In the genomic region with DNA sequence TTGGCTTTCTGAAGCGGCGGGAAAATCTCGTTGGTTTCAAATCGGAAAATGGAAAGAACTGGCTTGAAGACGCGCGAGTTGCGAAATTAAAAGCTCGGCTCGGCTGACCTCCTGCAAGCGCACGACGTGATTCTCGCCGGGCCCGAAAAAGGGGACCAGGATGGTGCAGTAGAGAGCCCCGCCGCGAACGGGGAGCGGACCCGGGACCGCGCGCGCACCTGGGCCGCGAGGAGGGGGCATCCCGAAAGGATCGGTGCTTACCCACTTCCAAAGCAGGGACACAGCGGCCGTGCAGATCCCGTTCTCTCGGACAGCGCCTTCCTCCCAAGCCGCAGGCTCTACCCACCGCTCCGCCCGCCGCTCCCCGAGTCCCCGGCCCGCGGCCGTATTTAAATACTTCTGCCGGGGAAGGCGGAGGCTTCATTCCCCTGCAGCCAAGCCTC, we compare ENCODE assay signal across 9 mouse cellular contexts. TPM values are rescaled to one million over a fixed set of nuclear protein-coding genes. Genes with fewer than 3 reads are reported as not detected.
A peak's percentile ranks its signal among the peaks of the same experiment; 100 is the strongest.
DNase-seq lines count a peak whose midpoint lies in the region; ATAC-seq and TF ChIP-seq lines count a peak whose summit lies in the region.
"Had no signal": no experiment of that assay in that cellular context is flagged by ENCODE, and none has a peak within 500 bp of the region (broad histone marks: within the 10 kb centered on the region; RNA-seq: fewer than 3 reads in every experiment).

No protein-coding gene starts in this region.

- no peaks in the 10 kb centered on the region for H3K36me3 ChIP-seq in spleen, adult 2 months (ENCODE audit: control insufficient read depth, insufficient read depth, low read length)
- peaks cover 2% of the 10 kb centered on the region; the same call in 1 of the 2 replicates for H3K36me3 ChIP-seq in limb, embryonic 10.5 days
- no peaks in the 10 kb centered on the region for H3K36me3 ChIP-seq in neural tube, embryonic 15.5 days

- peak overlapping the region; percentile 24 for H3K27ac ChIP-seq in cerebellum, adult 2 months (ENCODE audit: insufficient read depth, low read length)
- peak overlapping the region; percentile 8; the same call in 1 of the 2 replicates for H3K27ac ChIP-seq in spleen, adult 2 months (ENCODE audit: insufficient read depth, low read length)
- peak overlapping the region; percentile 90 for H3K27ac ChIP-seq in limb, embryonic 10.5 days
- H3K27ac ChIP-seq in neural tube, embryonic 15.5 days (replicated peaks) = peak overlapping the region; percentile 90

- under 1% methylated on average over 44 of the region's 47 CpGs for WGBS in cerebellum, adult 2 months
- WGBS in spleen, adult 2 months = under 1% methylated on average over 47 of the region's 47 CpGs
- WGBS in limb, embryonic 10.5 days = under 1% methylated on average over 47 of the region's 47 CpGs
- under 1% methylated on average over 41 of the region's 47 CpGs for WGBS in neural tube, embryonic 15.5 days

- H3K9me3 ChIP-seq in limb, embryonic 10.5 days (replicated peaks) = no peaks in the 10 kb centered on the region
- H3K9me3 ChIP-seq in neural tube, embryonic 15.5 days (replicated peaks) = no peaks in the 10 kb centered on the region

- H3K27me3 ChIP-seq in cerebellum, adult 2 months (ENCODE audit: control insufficient read depth, insufficient read depth, low read length) = no peaks in the 10 kb centered on the region
- no peaks in the 10 kb centered on the region for H3K27me3 ChIP-seq in spleen, adult 2 months (ENCODE audit: control insufficient read depth, insufficient read depth, low read length)
- H3K27me3 ChIP-seq in limb, embryonic 10.5 days (ENCODE audit: low read depth, poor library complexity, severe bottlenecking) = no peaks in the 10 kb centered on the region
- no peaks in the 10 kb centered on the region for H3K27me3 ChIP-seq in neural tube, embryonic 15.5 days (replicated peaks)

- peak overlapping the region; percentile 99 for H3K4me3 ChIP-seq in cerebellum, adult 2 months (replicated peaks; ENCODE audit: insufficient read depth, low read depth, low read length)
- H3K4me3 ChIP-seq in spleen, adult 2 months (ENCODE audit: extremely low read depth, insufficient read depth, insufficient read length) = peak overlapping the region; percentile 99
- H3K4me3 ChIP-seq in limb, embryonic 10.5 days = peak overlapping the region; percentile 90
- peak overlapping the region; percentile 69 for H3K4me3 ChIP-seq in neural tube, embryonic 15.5 days (replicated peaks)

- peak overlapping the region; percentile 89 for H3K9ac ChIP-seq in neural tube, embryonic 15.5 days (replicated peaks)

- no peak for DNase-seq in cerebellum, adult 2 months
- DNase-seq in cerebellum, adult 11 months = no peak
- DNase-seq in spleen, adult 2 months (ENCODE audit: low read depth in 1 of 2, low spot score in 2 of 2) = no peak
- no peak for DNase-seq in spleen, postnatal 14 days (ENCODE audit: low spot score in 2 of 2)
- no peak for DNase-seq in limb, embryonic 10.5 days (ENCODE audit: low spot score)
- DNase-seq in adrenal gland, adult 18-20 months (ENCODE audit: low spot score in 2 of 2) = no peak
- no peak for DNase-seq in ovary, adult 18-20 months (ENCODE audit: low spot score)

- no peak for TF ChIP-seq POLR2A in cerebellum, adult 2 months (IDR thresholded peaks at IDR 0.05; ENCODE audit: borderline replicate concordance, insufficient read depth, low read length)
- TF ChIP-seq POLR2A in spleen, adult 2 months (IDR thresholded peaks at IDR 0.05; ENCODE audit: low read depth, low read length) = no peak

- H3K4me2 ChIP-seq in neural tube, embryonic 15.5 days = peak overlapping the region; percentile 86

- no peak for TF ChIP-seq CTCF in cerebellum, adult 2 months (IDR thresholded peaks at IDR 0.05; ENCODE audit: borderline replicate concordance, insufficient read depth, low read depth, low read length)
- no peak for TF ChIP-seq CTCF in spleen, adult 2 months (IDR thresholded peaks at IDR 0.05; ENCODE audit: extremely low read depth, insufficient read depth, insufficient read length, insufficient replicate concordance)

- peaks cover 3% of the 10 kb centered on the region; the same call in 1 of the 2 replicates for H3K4me1 ChIP-seq in cerebellum, adult 2 months (ENCODE audit: control insufficient read depth, insufficient read depth, low read length)
- peaks cover 2% of the 10 kb centered on the region; the same call in 1 of the 2 replicates for H3K4me1 ChIP-seq in spleen, adult 2 months (ENCODE audit: control insufficient read depth, insufficient read depth, insufficient read length)
- peaks cover 25% of the 10 kb centered on the region for H3K4me1 ChIP-seq in limb, embryonic 10.5 days
- H3K4me1 ChIP-seq in neural tube, embryonic 15.5 days = peaks cover 36% of the 10 kb centered on the region

- peak; percentile 69 for ATAC-seq in neural tube, embryonic 15.5 days (ENCODE audit: low FRiP score)

RNA-seq across cellular contexts. Expression of a gene that starts 0.4 kb away (rescaled TPM):
- 26.1 and 27.3 TPM in 2 replicates for polyA plus RNA-seq in cerebellum, adult 2 months (2012; rRNA removed)
- 3.8 and 4.5 TPM in 2 replicates for polyA plus RNA-seq in spleen, adult 2 months (2012; rRNA removed)
- 75.3 and 87.4 TPM in 2 replicates for polyA plus RNA-seq in limb, embryonic 10.5 days (2016; fragmentation: Nextera tagmentation; extraction: Ambion mirVana)
- 44.1 and 63.4 TPM in 2 replicates for polyA plus RNA-seq in neural tube, embryonic 15.5 days (2015; fragmentation: Nextera tagmentation; extraction: Ambion mirVana)
- 100 to 1,000 TPM in 1 of 2 experiments, 10 to 100 TPM in 1; 64.0 to 114 TPM for total RNA-seq in adrenal gland, adult 18-20 months (2021)

RNA-seq across cellular contexts. Expression of a gene that starts 44.1 kb away (rescaled TPM):
- 46.3 and 47.0 TPM in 2 replicates for polyA plus RNA-seq in cerebellum, adult 2 months (2012; rRNA removed)
- polyA plus RNA-seq in spleen, adult 2 months (2012; rRNA removed) = 6.2 and 6.4 TPM in 2 replicates
- 71.3 and 75.6 TPM in 2 replicates for polyA plus RNA-seq in limb, embryonic 10.5 days (2016; fragmentation: Nextera tagmentation; extraction: Ambion mirVana)
- 61.1 and 63.4 TPM in 2 replicates for polyA plus RNA-seq in neural tube, embryonic 15.5 days (2015; fragmentation: Nextera tagmentation; extraction: Ambion mirVana)
- total RNA-seq in adrenal gland, adult 18-20 months (2021) = 10 to 100 TPM; 54.5 to 67.6 TPM

RNA-seq across cellular contexts. Expression of a gene that starts 44.1 kb away (rescaled TPM):
- 431 and 479 TPM in 2 replicates for polyA plus RNA-seq in cerebellum, adult 2 months (2012; rRNA removed)
- polyA plus RNA-seq in spleen, adult 2 months (2012; rRNA removed) = 173 and 190 TPM in 2 replicates
- 991 and 1,125 TPM in 2 replicates for polyA plus RNA-seq in limb, embryonic 10.5 days (2016; fragmentation: Nextera tagmentation; extraction: Ambion mirVana)
- polyA plus RNA-seq in neural tube, embryonic 15.5 days (2015; fragmentation: Nextera tagmentation; extraction: Ambion mirVana) = 545 and 687 TPM in 2 replicates
- total RNA-seq in adrenal gland, adult 18-20 months (2021) = 1,000 to 10,000 TPM; 1,034 to 1,559 TPM

RNA-seq across cellular contexts. Expression of a gene that starts 57.2 kb away (rescaled TPM):
- polyA plus RNA-seq in cerebellum, adult 2 months (2012; rRNA removed) = 0.86 TPM in 1 of 2 replicates, not detected in the other
- not detected in 2 replicates for polyA plus RNA-seq in spleen, adult 2 months (2012; rRNA removed)
- polyA plus RNA-seq in limb, embryonic 10.5 days (2016; fragmentation: Nextera tagmentation; extraction: Ambion mirVana) = not detected in 2 replicates
- 1.1 TPM in 1 of 2 replicates, not detected in the other for polyA plus RNA-seq in neural tube, embryonic 15.5 days (2015; fragmentation: Nextera tagmentation; extraction: Ambion mirVana)
- 1 to 10 TPM in 1 of 2 experiments, not detected in 1; 1.2 TPM for total RNA-seq in adrenal gland, adult 18-20 months (2021)
- total RNA-seq: layer of hippocampus, postnatal 14 days had no signal

Comparison
In these comparisons a context has a peak if more than half of its experiments do, and no peak if none do; other contexts are left out.
1. H3K27ac ChIP-seq: peak in every context shown above with its lines; median percentile 90 in limb, embryonic 10.5 days; 90 in neural tube, embryonic 15.5 days; 24 in cerebellum, adult 2 months; 8 in spleen, adult 2 months.